Mouse (Mus musculus) liver, adult 10 weeks (tissue): ENCODE measurements around the gene 4930583I09Rik. TPM values are rescaled to one million over a fixed set of nuclear protein-coding genes. Genes with fewer than 3 reads are reported as not detected.

Source experiments
- polyA plus RNA-seq: library from polyadenylated mRNA; stranded (reverse); fragments of 350-450 nt; fragmentation: Illumina TruSeq; extraction: RNeasy Lipid Tissue Mini Kit (QIAGEN cat#74804); gene quantifications from one replicate; pipeline ENCODE4 v1.2.3, GENCODE M21; 2014; ENCODE audit warnings: low read depth, low replicate concordance

The 4930583I09Rik gene
- not detected for polyA plus RNA-seq

GRCm38 (mm10) chr17:64835928-64836327, at the start of gene 4930583I09Rik:
Gene 4930583I09Rik, minus strand, starts transcription at chr17:64836071.

Other genes starting within 250 kb of the 4930583I09Rik start
- 121 TPM for gene Man2a1, start 235.3 kb downstream of the 4930583I09Rik start, polyA plus RNA-seq